26 mouse cellular contexts compared by ENCODE assay signal in genomic region chr12:55777356-55777755, GRCm38 (mm10). TPM values are rescaled to one million over a fixed set of nuclear protein-coding genes. Genes with fewer than 3 reads are reported as not detected.
DNase-seq lines count a peak whose midpoint lies in the region; ATAC-seq and TF ChIP-seq lines count a peak whose summit lies in the region.
"Had no signal": no experiment of that assay in that cellular context is flagged by ENCODE, and none has a peak within 500 bp of the region (broad histone marks: within the 10 kb centered on the region; RNA-seq: fewer than 3 reads in every experiment).

No protein-coding gene starts in this region.

- 0 out of 2 replicates have a peak overlapping the region, but pooled peaks have one; percentile 12 for H3K27ac ChIP-seq in heart, embryonic 13.5 days (replicated peaks)
- H3K27ac ChIP-seq in heart, embryonic 11.5 days (ENCODE audit: low read depth, low read length) = no peak overlapping the region
- no peak overlapping the region for H3K27ac ChIP-seq in liver, embryonic 16.5 days (ENCODE audit: low read length)
- H3K27ac ChIP-seq in stomach, embryonic 15.5 days = no peak overlapping the region
- no peak overlapping the region for H3K27ac ChIP-seq in gastrocnemius, adult 2 months
- H3K27ac ChIP-seq: embryonic facial prominence, embryonic 13.5 days; embryonic facial prominence, embryonic 15.5 days; forebrain, embryonic 10.5 days; forebrain, embryonic 12.5 days had no signal

- H3K4me1 ChIP-seq in heart, embryonic 13.5 days = peaks cover 5% of the 10 kb centered on the region
- H3K4me1 ChIP-seq in heart, embryonic 11.5 days (ENCODE audit: control insufficient read depth, insufficient read depth, low read length) = no peaks in the 10 kb centered on the region
- H3K4me1 ChIP-seq in liver, embryonic 16.5 days (ENCODE audit: control insufficient read depth, low read depth, low read length) = no peaks in the 10 kb centered on the region
- no peaks in the 10 kb centered on the region for H3K4me1 ChIP-seq in stomach, embryonic 15.5 days
- H3K4me1 ChIP-seq: embryonic facial prominence, embryonic 13.5 days; embryonic facial prominence, embryonic 15.5 days; forebrain, embryonic 10.5 days; forebrain, embryonic 12.5 days had no signal

- intact Hi-C loops in gastrocnemius, adult 2 months (cut with DNase I) = no loop called here

- no peak for DNase-seq in liver
- no peak for DNase-seq in gastrocnemius, adult 2 months
- no peak for DNase-seq in thymus, postnatal 36 days
- DNase-seq: adrenal gland, adult 8-10 months; adrenal gland, postnatal 14 days; adrenal gland, postnatal 36 days; cerebellum, adult 11 months; cerebellum, adult 18-20 months; cerebellum, adult 8-10 months; cerebellum, adult 9-11 months; cerebellum, postnatal 14 days; cerebellum, postnatal 36 days; embryo, embryonic 11 days had no signal

- H3K9me3 ChIP-seq in heart, embryonic 13.5 days = no peaks in the 10 kb centered on the region
- H3K9me3 ChIP-seq in heart, embryonic 11.5 days (replicated peaks; ENCODE audit: control insufficient read depth, low read length) = no peaks in the 10 kb centered on the region
- H3K9me3 ChIP-seq in liver, embryonic 16.5 days (replicated peaks; ENCODE audit: control insufficient read depth, low read length) = no peaks in the 10 kb centered on the region
- H3K9me3 ChIP-seq in stomach, embryonic 15.5 days = no peaks in the 10 kb centered on the region
- H3K9me3 ChIP-seq: embryonic facial prominence, embryonic 13.5 days; embryonic facial prominence, embryonic 15.5 days; forebrain, embryonic 10.5 days; forebrain, embryonic 12.5 days had no signal

- no peak for ATAC-seq in heart, embryonic 13.5 days (ENCODE audit: extremely low read depth, insufficient number of reproducible peaks, low FRiP score, low TSS enrichment)
- no peak for ATAC-seq in heart, embryonic 11.5 days (replicated peaks; ENCODE audit: insufficient number of reproducible peaks, low FRiP score, low TSS enrichment)
- peak; percentile 47; the same call in 1 of the 2 replicates for ATAC-seq in liver, embryonic 16.5 days (ENCODE audit: low read depth)
- 0 out of 2 replicates have a peak, but pooled peaks have one; percentile 60 for ATAC-seq in stomach, embryonic 15.5 days (ENCODE audit: insufficient read depth, low FRiP score, low read depth)
- ATAC-seq: activated CD4-positive, CD25-positive, alpha-beta regulatory T cell, adult 4 months; forebrain, embryonic 14.5 days; forebrain, embryonic 16.5 days; Patski had no signal

- no peak overlapping the region for H3K4me3 ChIP-seq in heart, embryonic 13.5 days
- no peak overlapping the region for H3K4me3 ChIP-seq in heart, embryonic 11.5 days (ENCODE audit: low read depth, low read length)
- no peak overlapping the region for H3K4me3 ChIP-seq in liver, embryonic 16.5 days (ENCODE audit: low read depth, low read length)
- H3K4me3 ChIP-seq in stomach, embryonic 15.5 days (replicated peaks) = no peak overlapping the region
- no peak overlapping the region for H3K4me3 ChIP-seq in gastrocnemius, adult 2 months
- H3K4me3 ChIP-seq: embryonic facial prominence, embryonic 13.5 days; embryonic facial prominence, embryonic 15.5 days; erythroblast, embryonic 14.5 days; forebrain, embryonic 10.5 days; forebrain, embryonic 12.5 days had no signal

- H3K4me2 ChIP-seq in heart, embryonic 13.5 days = no peak overlapping the region
- H3K4me2 ChIP-seq in heart, embryonic 11.5 days = no peak overlapping the region
- H3K4me2 ChIP-seq in liver, embryonic 16.5 days (ENCODE audit: low read depth, low read length) = no peak overlapping the region
- no peak overlapping the region for H3K4me2 ChIP-seq in stomach, embryonic 15.5 days
- H3K4me2 ChIP-seq: embryonic facial prominence, embryonic 13.5 days; embryonic facial prominence, embryonic 15.5 days; forebrain, embryonic 12.5 days had no signal

- TF ChIP-seq CTCF in gastrocnemius, adult 2 months (IDR thresholded peaks at IDR 0.05) = no peak

- H3K9ac ChIP-seq in heart, embryonic 13.5 days = no peak overlapping the region
- no peak overlapping the region for H3K9ac ChIP-seq in heart, embryonic 11.5 days (ENCODE audit: low read depth, low read length)
- H3K9ac ChIP-seq in liver, embryonic 16.5 days (ENCODE audit: low read depth, low read length) = no peak overlapping the region
- H3K9ac ChIP-seq in stomach, embryonic 15.5 days = no peak overlapping the region
- H3K9ac ChIP-seq: embryonic facial prominence, embryonic 13.5 days; embryonic facial prominence, embryonic 15.5 days; forebrain, embryonic 12.5 days had no signal

- H3K27me3 ChIP-seq in heart, embryonic 13.5 days (replicated peaks) = no peaks in the 10 kb centered on the region
- H3K27me3 ChIP-seq in heart, embryonic 11.5 days (ENCODE audit: control insufficient read depth, insufficient read depth, low read length) = no peaks in the 10 kb centered on the region
- no peaks in the 10 kb centered on the region for H3K27me3 ChIP-seq in liver, embryonic 16.5 days (ENCODE audit: control insufficient read depth, insufficient read depth, low read depth, low read length)
- no peaks in the 10 kb centered on the region for H3K27me3 ChIP-seq in stomach, embryonic 15.5 days (replicated peaks)
- H3K27me3 ChIP-seq: embryonic facial prominence, embryonic 13.5 days; embryonic facial prominence, embryonic 15.5 days; forebrain, embryonic 12.5 days; Patski had no signal

- H3K36me3 ChIP-seq in heart, embryonic 13.5 days = peaks cover 33% of the 10 kb centered on the region
- peaks cover 7% of the 10 kb centered on the region; the same call in 1 of the 2 replicates for H3K36me3 ChIP-seq in heart, embryonic 11.5 days (ENCODE audit: control insufficient read depth, insufficient read depth, low read length)
- no peaks in the 10 kb centered on the region; the same call in 1 of the 2 replicates for H3K36me3 ChIP-seq in liver, embryonic 16.5 days (ENCODE audit: control insufficient read depth, insufficient read depth)
- peaks cover 4% of the 10 kb centered on the region; the same call in 1 of the 2 replicates for H3K36me3 ChIP-seq in stomach, embryonic 15.5 days

RNA-seq across cellular contexts. Expression of gene Ralgapa1, which starts 43.6 kb away (rescaled TPM):
- 12.3 and 13.0 TPM in 2 replicates for polyA plus RNA-seq in heart, embryonic 13.5 days (2015; fragmentation: Nextera tagmentation; extraction: Ambion mirVana)
- polyA plus RNA-seq in heart, embryonic 11.5 days (2014; fragmentation: Nextera tagmentation; extraction: Ambion mirVana) = 14.6 and 18.8 TPM in 2 replicates
- polyA plus RNA-seq in liver, embryonic 16.5 days (2015; fragmentation: Nextera tagmentation; extraction: Ambion mirVana) = 3.2 TPM in 2 replicates
- polyA plus RNA-seq in stomach, embryonic 15.5 days (2015; fragmentation: Nextera tagmentation; extraction: Ambion mirVana) = 15.9 and 17.7 TPM in 2 replicates
- total RNA-seq in gastrocnemius, adult 2 months (2021) = 10 to 100 TPM; 37.7 to 44.1 TPM

RNA-seq across cellular contexts. Expression of gene Brms1l, which starts 58.8 kb away (rescaled TPM):
- 26.3 and 28.8 TPM in 2 replicates for polyA plus RNA-seq in heart, embryonic 13.5 days (2015; fragmentation: Nextera tagmentation; extraction: Ambion mirVana)
- polyA plus RNA-seq in heart, embryonic 11.5 days (2014; fragmentation: Nextera tagmentation; extraction: Ambion mirVana) = 26.0 and 28.7 TPM in 2 replicates
- 11.2 and 12.0 TPM in 2 replicates for polyA plus RNA-seq in liver, embryonic 16.5 days (2015; fragmentation: Nextera tagmentation; extraction: Ambion mirVana)
- 33.7 and 34.0 TPM in 2 replicates for polyA plus RNA-seq in stomach, embryonic 15.5 days (2015; fragmentation: Nextera tagmentation; extraction: Ambion mirVana)
- total RNA-seq in gastrocnemius, adult 2 months (2021) = 10 to 100 TPM; 17.9 to 22.7 TPM

Comparison
In these comparisons a context has a peak if more than half of its experiments do, and no peak if none do; other contexts are left out.
1. ATAC-seq: peak in liver, embryonic 16.5 days (single experiment) and stomach, embryonic 15.5 days (single experiment); none in heart, embryonic 13.5 days (single experiment) and heart, embryonic 11.5 days (single experiment).